Comparison of ENCODE assay signal across 12 mouse cellular contexts in the genomic region with DNA sequence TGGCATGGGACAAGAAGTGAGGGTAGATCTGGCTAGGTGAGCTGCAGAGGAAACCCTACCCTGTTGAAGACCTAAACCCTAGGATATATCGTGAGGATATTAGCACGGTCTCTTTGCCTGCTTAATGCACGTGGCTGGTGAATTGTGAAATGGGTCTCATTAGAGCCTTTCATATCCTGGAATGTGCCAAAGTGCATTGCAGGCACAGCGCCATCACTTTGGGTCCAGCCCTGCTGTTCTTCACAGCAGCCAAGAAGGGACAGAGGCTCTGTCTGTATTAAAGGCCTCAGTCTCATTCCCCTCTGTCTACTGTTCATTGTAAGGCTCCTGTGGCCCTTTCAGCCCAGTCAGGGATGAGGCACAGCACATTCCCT.
A peak's percentile ranks its signal among the peaks of the same experiment; 100 is the strongest.
DNase-seq lines count a peak whose midpoint lies in the region; ATAC-seq lines count a peak whose summit lies in the region.
"Had no signal": no experiment of that assay in that cellular context is flagged by ENCODE, and none has a peak within 500 bp of the region (broad histone marks: within the 10 kb centered on the region; RNA-seq: fewer than 3 reads in every experiment).

No protein-coding gene starts in this region.

- H3K4me2 ChIP-seq in hindbrain, embryonic 14.5 days (replicated peaks) = peak overlapping the region; percentile 52
- H3K4me2 ChIP-seq in midbrain, embryonic 16.5 days (ENCODE audit: low read length) = peak overlapping the region; percentile 53
- H3K4me2 ChIP-seq in kidney, embryonic 14.5 days (replicated peaks; ENCODE audit: low read depth, low read length) = no peak overlapping the region
- H3K4me2 ChIP-seq in heart, embryonic 12.5 days = no peak overlapping the region
- H3K4me2 ChIP-seq in kidney, embryonic 16.5 days (replicated peaks; ENCODE audit: low read depth, low read length) = no peak overlapping the region
- H3K4me2 ChIP-seq: embryonic facial prominence, embryonic 15.5 days; kidney, embryonic 15.5 days had no signal

- no peaks in the 10 kb centered on the region for H3K9me3 ChIP-seq in hindbrain, embryonic 14.5 days (ENCODE audit: control insufficient read depth, low read length)
- H3K9me3 ChIP-seq in midbrain, embryonic 16.5 days (replicated peaks; ENCODE audit: control insufficient read depth, low read length, poor library complexity, severe bottlenecking) = no peaks in the 10 kb centered on the region
- no peaks in the 10 kb centered on the region for H3K9me3 ChIP-seq in kidney, embryonic 14.5 days (ENCODE audit: control insufficient read depth, low read length)
- H3K9me3 ChIP-seq in heart, embryonic 12.5 days (replicated peaks) = no peaks in the 10 kb centered on the region
- H3K9me3 ChIP-seq in kidney, embryonic 16.5 days (ENCODE audit: low read length) = no peaks in the 10 kb centered on the region
- H3K9me3 ChIP-seq: embryonic facial prominence, embryonic 15.5 days; kidney, embryonic 15.5 days had no signal

- ATAC-seq in hindbrain, embryonic 14.5 days (ENCODE audit: low FRiP score) = peak; percentile 78
- peak; percentile 75 for ATAC-seq in midbrain, embryonic 16.5 days
- ATAC-seq in kidney, embryonic 14.5 days (ENCODE audit: low FRiP score, low TSS enrichment) = no peak
- no peak for ATAC-seq in heart, embryonic 12.5 days (ENCODE audit: insufficient number of reproducible peaks, low FRiP score)
- ATAC-seq in kidney, embryonic 16.5 days (ENCODE audit: low FRiP score, low TSS enrichment) = no peak
- ATAC-seq: Patski had no signal

- peak; percentile 34 for DNase-seq in brain, embryonic 18.5 days (ENCODE audit: low read depth, low spot score)
- peak; percentile 74 to 77 for DNase-seq in cerebellum, postnatal 14 days
- peak; percentile 46 for DNase-seq in hindbrain, embryonic 14.5 days (ENCODE audit: low spot score)
- no peak for DNase-seq in urinary bladder, adult 18-20 months (ENCODE audit: low spot score in 2 of 2)

- H3K9ac ChIP-seq in hindbrain, embryonic 14.5 days = 0 out of 2 replicates have a peak overlapping the region, but pooled peaks have one; percentile 42
- H3K9ac ChIP-seq in midbrain, embryonic 16.5 days (ENCODE audit: low read depth, low read length) = no peak overlapping the region
- no peak overlapping the region for H3K9ac ChIP-seq in kidney, embryonic 14.5 days (ENCODE audit: low read depth, low read length)
- no peak overlapping the region for H3K9ac ChIP-seq in heart, embryonic 12.5 days
- H3K9ac ChIP-seq in kidney, embryonic 16.5 days (replicated peaks; ENCODE audit: low read length) = no peak overlapping the region
- H3K9ac ChIP-seq: embryonic facial prominence, embryonic 15.5 days; kidney, embryonic 15.5 days had no signal

- H3K27me3 ChIP-seq in hindbrain, embryonic 14.5 days (ENCODE audit: control insufficient read depth, insufficient read depth, low read length) = no peaks in the 10 kb centered on the region
- no peaks in the 10 kb centered on the region for H3K27me3 ChIP-seq in midbrain, embryonic 16.5 days (ENCODE audit: control insufficient read depth, insufficient read depth, low read depth, low read length)
- H3K27me3 ChIP-seq in kidney, embryonic 14.5 days (ENCODE audit: control insufficient read depth, insufficient read depth, low read length) = no peaks in the 10 kb centered on the region
- H3K27me3 ChIP-seq in heart, embryonic 12.5 days (replicated peaks) = no peaks in the 10 kb centered on the region
- no peaks in the 10 kb centered on the region for H3K27me3 ChIP-seq in kidney, embryonic 16.5 days (ENCODE audit: insufficient read depth, low read length)
- H3K27me3 ChIP-seq: embryonic facial prominence, embryonic 15.5 days; kidney, embryonic 15.5 days; Patski had no signal

- peaks cover 17% of the 10 kb centered on the region for H3K4me1 ChIP-seq in hindbrain, embryonic 14.5 days (replicated peaks; ENCODE audit: control insufficient read depth, insufficient read depth, low read length)
- H3K4me1 ChIP-seq in midbrain, embryonic 16.5 days (ENCODE audit: control insufficient read depth, insufficient read depth, low read length) = peaks cover 15% of the 10 kb centered on the region
- H3K4me1 ChIP-seq in kidney, embryonic 14.5 days (ENCODE audit: control insufficient read depth, insufficient read depth, low read length) = no peaks in the 10 kb centered on the region
- no peaks in the 10 kb centered on the region for H3K4me1 ChIP-seq in heart, embryonic 12.5 days (replicated peaks)
- H3K4me1 ChIP-seq in kidney, embryonic 16.5 days (ENCODE audit: insufficient read depth, low read length) = no peaks in the 10 kb centered on the region
- H3K4me1 ChIP-seq: embryonic facial prominence, embryonic 15.5 days; kidney, embryonic 15.5 days had no signal

- H3K36me3 ChIP-seq in hindbrain, embryonic 14.5 days (replicated peaks; ENCODE audit: control insufficient read depth, insufficient read depth) = no peaks in the 10 kb centered on the region
- H3K36me3 ChIP-seq in midbrain, embryonic 16.5 days (ENCODE audit: control insufficient read depth, insufficient read depth, low read length) = no peaks in the 10 kb centered on the region
- no peaks in the 10 kb centered on the region for H3K36me3 ChIP-seq in kidney, embryonic 14.5 days (ENCODE audit: control insufficient read depth, insufficient read depth, low read length)
- no peaks in the 10 kb centered on the region for H3K36me3 ChIP-seq in heart, embryonic 12.5 days
- no peaks in the 10 kb centered on the region for H3K36me3 ChIP-seq in kidney, embryonic 16.5 days (ENCODE audit: insufficient read depth, low read length)
- H3K36me3 ChIP-seq: embryonic facial prominence, embryonic 15.5 days; kidney, embryonic 15.5 days had no signal

- 39% methylated on average over 4 of the region's 4 CpGs for WGBS in hindbrain, embryonic 14.5 days
- WGBS in midbrain, embryonic 16.5 days = 41% methylated on average over 4 of the region's 4 CpGs
- WGBS in kidney, embryonic 14.5 days = 78% methylated on average over 4 of the region's 4 CpGs
- WGBS in heart, embryonic 12.5 days = 75% methylated on average over 4 of the region's 4 CpGs
- 77% methylated on average over 4 of the region's 4 CpGs for WGBS in kidney, embryonic 16.5 days

- peak overlapping the region; percentile 23 for H3K4me3 ChIP-seq in hindbrain, embryonic 14.5 days (replicated peaks; ENCODE audit: low read length)
- H3K4me3 ChIP-seq in midbrain, embryonic 16.5 days (ENCODE audit: low read depth, low read length) = 0 out of 2 replicates have a peak overlapping the region, but pooled peaks have one; percentile 20
- H3K4me3 ChIP-seq in kidney, embryonic 14.5 days (ENCODE audit: low read length) = no peak overlapping the region
- H3K4me3 ChIP-seq in heart, embryonic 12.5 days = no peak overlapping the region
- no peak overlapping the region for H3K4me3 ChIP-seq in kidney, embryonic 16.5 days (ENCODE audit: low read length)
- H3K4me3 ChIP-seq: embryonic facial prominence, embryonic 15.5 days; kidney, embryonic 15.5 days had no signal

- H3K27ac ChIP-seq in hindbrain, embryonic 14.5 days = peak overlapping the region; percentile 70
- peak overlapping the region; percentile 64 for H3K27ac ChIP-seq in midbrain, embryonic 16.5 days (ENCODE audit: low read length)
- H3K27ac ChIP-seq in kidney, embryonic 14.5 days (ENCODE audit: low read depth, low read length) = no peak overlapping the region
- H3K27ac ChIP-seq in heart, embryonic 12.5 days (ENCODE audit: poor library complexity, severe bottlenecking) = no peak overlapping the region
- H3K27ac ChIP-seq in kidney, embryonic 16.5 days (ENCODE audit: low read length) = no peak overlapping the region
- H3K27ac ChIP-seq: embryonic facial prominence, embryonic 15.5 days; kidney, embryonic 15.5 days; macrophage had no signal

Comparison
In these comparisons a context has a peak if more than half of its experiments do, and no peak if none do; other contexts are left out.
1. DNase-seq: peak in brain, embryonic 18.5 days (single experiment), cerebellum, postnatal 14 days (2 of 2) and hindbrain, embryonic 14.5 days (single experiment); none in urinary bladder, adult 18-20 months (0 of 2).
2. ATAC-seq: peak in hindbrain, embryonic 14.5 days (single experiment) and midbrain, embryonic 16.5 days (single experiment); none in kidney, embryonic 14.5 days (single experiment), heart, embryonic 12.5 days (single experiment) and kidney, embryonic 16.5 days (single experiment).
3. H3K27ac ChIP-seq: peak in hindbrain, embryonic 14.5 days (single experiment) and midbrain, embryonic 16.5 days (single experiment); none in kidney, embryonic 14.5 days (single experiment), heart, embryonic 12.5 days (single experiment) and kidney, embryonic 16.5 days (single experiment).
4. H3K4me2 ChIP-seq: peak in hindbrain, embryonic 14.5 days (single experiment) and midbrain, embryonic 16.5 days (single experiment); none in kidney, embryonic 14.5 days (single experiment), heart, embryonic 12.5 days (single experiment) and kidney, embryonic 16.5 days (single experiment).
5. H3K4me3 ChIP-seq: peak in hindbrain, embryonic 14.5 days (single experiment) and midbrain, embryonic 16.5 days (single experiment); none in kidney, embryonic 14.5 days (single experiment), heart, embryonic 12.5 days (single experiment) and kidney, embryonic 16.5 days (single experiment).